Mouse (Mus musculus) granulocyte monocyte progenitor cell, adult 5-6 weeks (primary cell): Measurements from ENCODE around the gene Cldn4. TPM values are rescaled to one million over a fixed set of nuclear protein-coding genes. Genes with fewer than 3 reads are reported as not detected.
"Not testable (repeated sequence)": the region's sequence is repeated elsewhere in the genome, so short reads cannot be mapped to it uniquely, and the experiment has no call there.

Source experiments
- ATAC-seq: replicated peaks from 2 replicates; pipeline ENCODE4 v1.8.0; 2016; ENCODE audit warnings: mild to moderate bottlenecking, moderate TSS enrichment, inconsistent platforms; ENCODE audit not compliant: poor library complexity, severe bottlenecking
- total RNA-seq, 2 experiments: library from RNA; stranded (forward) in 1 of 2; stranded (reverse) in 1 of 2; fragments of 200-712, 200-1000 nt in 1 of 2; fragments of >200 nt in 1 of 2; fragmentation: Nextera tagmentation in 1 of 2; gene quantifications; 2 replicates each; pipeline ENCODE4 v1.2.3; 2014 to 2017

Gene Cldn4
- total RNA-seq, 2 experiments from 2014 or later, result not detected

- peak; percentile 58; the same call in 1 of the 2 replicates for ATAC-seq
These were observed 18.7 kb upstream of the Cldn4 start for GRCm38 (mm10) chr5:134965473-134965851.

- not testable (repeated sequence) for ATAC-seq
These were observed 17.9 kb upstream of the Cldn4 start for GRCm38 (mm10) chr5:134964655-134965054.

- no peak for ATAC-seq
These were observed 16.8 kb upstream of the Cldn4 start for GRCm38 (mm10) chr5:134963546-134963945.

GRCm38 (mm10) chr5:134961519-134961918, 14.8 kb upstream of the Cldn4 start:
- ATAC-seq, result no peak

GRCm38 (mm10) chr5:134960430-134960829, 13.7 kb upstream of the Cldn4 start:
- peak; percentile 32; the same call in 1 of the 2 replicates for ATAC-seq

- ATAC-seq, result no peak
These were observed 12.4 kb upstream of the Cldn4 start for GRCm38 (mm10) chr5:134959114-134959513.

GRCm38 (mm10) chr5:134955491-134955890, 8.8 kb upstream of the Cldn4 start:
- no peak for ATAC-seq

- peak; percentile 69 for ATAC-seq
These were observed 4.5 kb upstream of the Cldn4 start for GRCm38 (mm10) chr5:134951053-134951884.

- ATAC-seq, result no peak
These were observed 1.3 kb upstream of the Cldn4 start for GRCm38 (mm10) chr5:134948085-134948439.

GRCm38 (mm10) chr5:134947420-134948084, 818 bp upstream of the Cldn4 start:
- ATAC-seq, result no peak

GRCm38 (mm10) chr5:134946063-134946856, 474 bp downstream of the Cldn4 start:
- no peak for ATAC-seq

GRCm38 (mm10) chr5:134945266-134945959, 1.3 kb downstream of the Cldn4 start:
- ATAC-seq, result no peak

- ATAC-seq, result no peak
These were observed 2.6 kb downstream of the Cldn4 start for GRCm38 (mm10) chr5:134944179-134944578.

GRCm38 (mm10) chr5:134942740-134943139, 4.0 kb downstream of the Cldn4 start:
- ATAC-seq, result no peak

- no peak for ATAC-seq
These were observed 5.1 kb downstream of the Cldn4 start for GRCm38 (mm10) chr5:134941472-134942209.

GRCm38 (mm10) chr5:134939554-134939953, 7.2 kb downstream of the Cldn4 start:
- not testable (repeated sequence) for ATAC-seq

GRCm38 (mm10) chr5:134939069-134939468, 7.7 kb downstream of the Cldn4 start:
- no peak for ATAC-seq

- no peak for ATAC-seq
These were observed 10.0 kb downstream of the Cldn4 start for GRCm38 (mm10) chr5:134936626-134937185.

GRCm38 (mm10) chr5:134936051-134936450, 10.7 kb downstream of the Cldn4 start:
- no peak for ATAC-seq
